Mouse (Mus musculus) heart, embryonic 12.5 days (tissue): ENCODE data around the gene Mrps6. TPM values are rescaled to one million over a fixed set of nuclear protein-coding genes. Genes with fewer than 3 reads are reported as not detected.

ENCODE experiments used
- ATAC-seq: fragments of 200-750 bp; cut with Nextera tagmentation; 2 replicates; pipeline ENCODE4 v1.8.0; 2017; ENCODE audit warnings: moderate TSS enrichment, moderate library complexity; ENCODE audit not compliant: insufficient number of reproducible peaks, low FRiP score
- H3K27ac ChIP-seq: fragments of 300-500 bp; sonication (generic); 2 replicates; pipeline ENCODE4 v1.5.1; 2016; ENCODE audit warnings: mild to moderate bottlenecking, moderate library complexity; ENCODE audit not compliant: poor library complexity, severe bottlenecking
- H3K27me3 ChIP-seq: fragments of 300-500 bp; sonication (generic); replicated peaks from 2 replicates; pipeline ENCODE4 v1.6.1; 2016; ENCODE audit warnings: mild to moderate bottlenecking, moderate library complexity
- H3K36me3 ChIP-seq: fragments of 300-500 bp; sonication (generic); 2 replicates; pipeline ENCODE4 v1.6.1; 2016; ENCODE audit warnings: mild to moderate bottlenecking, moderate library complexity
- H3K4me1 ChIP-seq: fragments of 300-500 bp; sonication (generic); replicated peaks from 2 replicates; pipeline ENCODE4 v1.6.1; 2016; ENCODE audit warnings: mild to moderate bottlenecking
- H3K4me2 ChIP-seq: fragments of 300-500 bp; sonication (generic); 2 replicates; pipeline ENCODE4 v1.6.1; 2016; ENCODE audit warnings: mild to moderate bottlenecking, moderate library complexity
- H3K4me3 ChIP-seq: fragments of 300-500 bp; sonication (generic); 2 replicates; pipeline ENCODE4 v1.5.1; 2016; ENCODE audit warnings: mild to moderate bottlenecking
- H3K9ac ChIP-seq: fragments of 300-500 bp; sonication (generic); 2 replicates; pipeline ENCODE4 v1.6.1; 2016; ENCODE audit warnings: mild to moderate bottlenecking, moderate library complexity
- H3K9me3 ChIP-seq: fragments of 300-500 bp; sonication (generic); replicated peaks from 2 replicates; pipeline ENCODE4 v1.6.1; 2016; ENCODE audit warnings: mild to moderate bottlenecking, moderate library complexity
- WGBS: fragments of 180-500 bp; shearing (Covaris S2); methylation state at CpG from one replicate; pipeline ENCODE4 v1.1.7; 2016; 5-methylcytosine and 5-hydroxymethylcytosine counted together
- polyA plus RNA-seq: library from polyadenylated mRNA; unstranded; fragments of >200 nt; fragmentation: Nextera tagmentation; extraction: Ambion mirVana; gene quantifications from 2 replicates; pipeline ENCODE4 v1.2.1, GENCODE M21; 2016

Gene Mrps6
- polyA plus RNA-seq, 1 experiment from 2014 or later, result 118 TPM

DNA sequence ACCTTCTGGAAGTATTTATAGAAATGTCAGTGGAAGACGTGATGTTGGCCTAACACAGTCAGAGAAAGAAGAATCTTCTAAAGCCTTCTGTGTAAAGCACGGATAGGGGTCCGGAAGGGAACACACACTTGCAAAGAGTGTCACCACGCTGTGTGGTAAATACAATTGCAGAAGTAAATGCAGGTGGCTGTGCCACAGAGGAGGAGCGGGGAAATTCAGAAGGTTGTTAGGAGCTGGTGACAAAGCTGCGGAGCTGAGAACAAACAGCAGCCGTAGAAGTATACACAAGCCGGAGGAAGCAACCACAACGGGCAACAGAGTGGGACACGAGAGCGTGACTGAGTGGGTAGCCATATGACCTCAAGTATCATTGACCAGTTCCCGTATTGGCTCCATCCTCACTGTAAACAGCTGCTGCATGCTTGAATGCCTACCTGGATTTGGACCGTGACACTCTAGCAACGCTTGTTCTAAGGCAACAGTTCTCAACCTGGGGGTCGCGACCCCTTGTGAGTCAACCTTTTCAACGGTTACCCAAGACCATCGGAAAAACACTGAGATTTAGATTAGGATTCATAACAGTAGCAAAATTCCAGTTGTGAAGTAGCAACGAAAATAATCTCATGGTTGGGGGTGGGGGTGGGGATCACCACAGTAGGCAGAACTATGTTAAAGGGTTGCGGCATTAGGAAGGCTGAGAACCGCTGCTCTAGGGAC, 20.0 kb upstream of the Mrps6 start:
- no peak overlapping the region for H3K9ac ChIP-seq
- peaks cover 7% of the 10 kb centered on the region; the same call in 1 of the 2 replicates for H3K9me3 ChIP-seq
- H3K4me3 ChIP-seq, result no peak overlapping the region
- H3K27ac ChIP-seq, result no peak overlapping the region
- H3K4me1 ChIP-seq, result no peaks in the 10 kb centered on the region
- ATAC-seq, result no peak
- 82% methylated on average over 21 of the region's 21 CpGs for WGBS
- no peaks in the 10 kb centered on the region for H3K36me3 ChIP-seq
- no peaks in the 10 kb centered on the region for H3K27me3 ChIP-seq
- no peak overlapping the region for H3K4me2 ChIP-seq

DNA sequence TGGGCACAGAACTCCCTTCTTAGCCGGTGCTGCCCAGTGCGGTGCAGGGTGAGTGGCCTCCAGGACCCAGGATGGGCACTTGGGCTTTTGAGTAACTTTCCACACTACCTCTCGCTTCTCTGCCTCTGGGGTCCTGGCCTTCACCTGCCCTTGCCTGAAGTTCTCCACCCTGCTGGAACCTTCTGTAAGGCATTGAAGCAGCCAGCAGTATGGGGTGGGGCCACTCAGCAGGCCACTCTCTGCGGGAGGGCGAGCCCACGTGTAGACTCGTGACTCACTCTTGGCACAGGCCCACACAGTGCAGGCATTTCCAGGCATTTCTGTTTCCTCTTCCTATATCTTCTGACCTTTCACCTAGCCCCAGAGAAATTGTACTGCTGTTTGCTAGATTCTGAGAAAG, 18.6 kb upstream of the Mrps6 start:
- Histone ChIP-seq H3K36me3 (no peaks in the 10 kb centered on the region), H3K9me3 (peaks cover 7% of the 10 kb centered on the region; the same call in 1 of the 2 replicates), H3K9ac (no peak overlapping the region), H3K4me3 (no peak overlapping the region), H3K4me1 (no peaks in the 10 kb centered on the region), H3K27me3 (no peaks in the 10 kb centered on the region), H3K4me2 (no peak overlapping the region), H3K27ac (no peak overlapping the region)
- ATAC-seq, result no peak
- WGBS, result 73% methylated on average over 7 of the region's 7 CpGs

DNA sequence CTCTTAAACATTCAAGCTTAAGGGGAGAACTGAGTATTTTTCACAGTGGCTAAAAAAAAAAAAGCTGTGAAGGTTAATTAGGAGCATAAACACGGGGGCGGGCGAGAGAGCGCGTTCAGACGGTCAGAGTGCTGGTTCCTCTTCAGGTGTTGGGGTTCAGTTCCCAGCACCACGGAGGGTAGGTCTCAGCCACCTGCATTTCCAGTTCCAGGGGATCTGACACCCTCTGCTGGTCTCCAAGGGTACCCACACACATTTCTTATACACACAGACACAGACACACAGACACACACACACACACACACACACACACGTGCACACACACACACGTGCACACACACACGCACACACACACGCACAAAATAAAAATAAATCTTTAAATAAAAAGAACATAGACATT, 18.1 kb upstream of the Mrps6 start:
- no peak overlapping the region for H3K9ac ChIP-seq
- 93% methylated on average over 11 of the region's 11 CpGs for whole genome bisulfite sequencing
- H3K4me2 ChIP-seq, result no peak overlapping the region

DNA sequence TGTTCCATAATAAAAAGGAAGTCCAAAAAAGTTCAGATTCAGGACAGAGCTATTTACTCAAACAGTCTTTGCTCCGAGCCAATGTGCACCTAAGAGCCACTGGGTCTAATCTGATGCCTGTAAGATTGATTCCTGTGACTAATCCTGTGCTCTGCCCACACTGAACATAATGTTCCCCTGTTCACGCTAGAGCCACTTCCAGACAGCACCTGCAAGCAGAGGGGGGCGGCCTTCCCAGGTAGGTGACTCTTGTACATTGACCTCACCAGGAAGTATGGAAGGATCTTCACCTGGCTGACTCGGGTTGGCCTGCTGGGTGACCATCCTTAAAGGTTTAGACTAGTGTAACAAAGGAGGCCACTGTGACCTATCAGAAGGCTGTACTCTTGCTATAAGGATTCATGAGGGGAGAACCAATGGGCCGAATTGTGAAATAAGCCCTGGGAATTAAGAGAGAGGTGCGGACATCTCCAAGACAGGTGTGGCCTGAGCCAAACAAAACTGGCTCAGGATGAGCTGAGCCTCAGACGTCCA, 6.2 kb upstream of the Mrps6 start:
- no peak overlapping the region for H3K27ac ChIP-seq
- H3K9me3 ChIP-seq, result peaks cover 11% of the 10 kb centered on the region
- H3K4me1 ChIP-seq, result peaks cover 14% of the 10 kb centered on the region
- no peak for ATAC-seq
- 87% methylated on average over 7 of the region's 7 CpGs for WGBS
- no peak overlapping the region for H3K4me3 ChIP-seq
- H3K9ac ChIP-seq, result no peak overlapping the region
- no peaks in the 10 kb centered on the region for H3K27me3 ChIP-seq
- H3K36me3 ChIP-seq, result no peaks in the 10 kb centered on the region
- no peak overlapping the region for H3K4me2 ChIP-seq

More for the DNA sequence above, 18.1 kb upstream of the Mrps6 start:
- no peaks in the 10 kb centered on the region for H3K27me3 ChIP-seq
- no peak for ATAC-seq
- no peaks in the 10 kb centered on the region for H3K36me3 ChIP-seq
- H3K4me1 ChIP-seq, result no peaks in the 10 kb centered on the region
- peaks cover 7% of the 10 kb centered on the region; the same call in 1 of the 2 replicates for H3K9me3 ChIP-seq
- no peak overlapping the region for H3K4me3 ChIP-seq
- H3K27ac ChIP-seq, result no peak overlapping the region

GRCm38 (mm10) chr16:92052569-92052968, 5.5 kb upstream of the Mrps6 start:
- H3K4me3 ChIP-seq, result no peak overlapping the region
- WGBS, result 76% methylated on average over 10 of the region's 10 CpGs
- H3K36me3 ChIP-seq, result no peaks in the 10 kb centered on the region
- H3K9ac ChIP-seq, result no peak overlapping the region
- no peaks in the 10 kb centered on the region for H3K27me3 ChIP-seq
- peaks cover 11% of the 10 kb centered on the region for H3K9me3 ChIP-seq
- peaks cover 17% of the 10 kb centered on the region for H3K4me1 ChIP-seq
- no peak overlapping the region for H3K27ac ChIP-seq
- no peak for ATAC-seq
- no peak overlapping the region for H3K4me2 ChIP-seq

GRCm38 (mm10) chr16:92056711-92057110, 1.4 kb upstream of the Mrps6 start:
- Histone ChIP-seq H3K9me3 (peaks cover 11% of the 10 kb centered on the region), H3K27ac (no peak overlapping the region), H3K9ac (no peak overlapping the region), H3K27me3 (no peaks in the 10 kb centered on the region), H3K4me3 (no peak overlapping the region), H3K4me2 (no peak overlapping the region), H3K36me3 (peaks cover 9% of the 10 kb centered on the region), H3K4me1 (peaks cover 25% of the 10 kb centered on the region)
- ATAC-seq, result no peak
- WGBS, result 4% methylated on average over 2 of the region's 2 CpGs

DNA sequence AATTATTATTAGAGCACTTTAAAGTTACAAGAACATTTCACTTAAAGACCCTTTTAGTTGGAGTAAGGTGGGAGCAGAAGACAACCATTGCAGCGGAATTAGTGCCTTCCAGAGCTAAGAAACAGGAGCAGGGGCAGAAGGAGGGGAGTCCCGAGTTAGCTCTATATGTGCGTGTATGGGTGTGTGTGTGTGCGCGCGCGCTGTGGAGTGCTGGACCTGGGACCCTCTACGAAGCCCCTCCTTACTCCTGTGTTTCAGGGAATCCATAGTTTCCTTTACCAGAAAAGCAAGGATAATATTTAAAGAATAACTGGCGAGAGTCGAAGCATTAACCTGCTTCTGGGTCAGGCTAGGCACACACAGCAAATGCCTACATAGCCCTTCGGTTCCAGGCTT, 616 bp upstream of the Mrps6 start:
- peak overlapping the region; percentile 94 for H3K4me2 ChIP-seq
- peak; percentile 51 for ATAC-seq
- H3K36me3 ChIP-seq, result peaks cover 14% of the 10 kb centered on the region
- H3K4me3 ChIP-seq, result peak overlapping the region; percentile 85
- H3K27me3 ChIP-seq, result no peaks in the 10 kb centered on the region
- peak overlapping the region; percentile 95 for H3K9ac ChIP-seq
- H3K4me1 ChIP-seq, result peaks cover 25% of the 10 kb centered on the region
- H3K27ac ChIP-seq, result peak overlapping the region; percentile 78
- 2% methylated on average over 11 of the region's 11 CpGs for WGBS
- peaks cover 11% of the 10 kb centered on the region for H3K9me3 ChIP-seq

GRCm38 (mm10) chr16:92058644-92059620, 862 bp downstream of the Mrps6 start:
- peak overlapping the region; percentile 94 for H3K4me2 ChIP-seq
- 2% methylated on average over 57 of the region's 63 CpGs for WGBS
- ATAC-seq, result peak; percentile 38

GRCm38 (mm10) chr16:92060213-92060612, 2.1 kb downstream of the Mrps6 start:
- 0 out of 2 replicates have a peak overlapping the region, but pooled peaks have one; percentile 3 for H3K4me3 ChIP-seq
- H3K4me1 ChIP-seq, result peaks cover 29% of the 10 kb centered on the region
- peaks cover 29% of the 10 kb centered on the region for H3K36me3 ChIP-seq
- H3K9ac ChIP-seq, result no peak overlapping the region
- no peak overlapping the region for H3K27ac ChIP-seq
- ATAC-seq, result no peak
- 63% methylated on average over 3 of the region's 3 CpGs for WGBS
- no peak overlapping the region; the same call in 1 of the 2 replicates for H3K4me2 ChIP-seq
- no peaks in the 10 kb centered on the region for H3K27me3 ChIP-seq
- H3K9me3 ChIP-seq, result no peaks in the 10 kb centered on the region

More at GRCm38 (mm10) chr16:92058644-92059620, 862 bp downstream of the Mrps6 start:
- Histone ChIP-seq H3K27me3 (no peaks in the 10 kb centered on the region), H3K36me3 (peaks cover 26% of the 10 kb centered on the region), H3K4me3 (peak overlapping the region; percentile 85), H3K27ac (peak overlapping the region; percentile 78), H3K9me3 (peaks cover 5% of the 10 kb centered on the region), H3K9ac (peak overlapping the region; percentile 95), H3K4me1 (peaks cover 25% of the 10 kb centered on the region)

DNA sequence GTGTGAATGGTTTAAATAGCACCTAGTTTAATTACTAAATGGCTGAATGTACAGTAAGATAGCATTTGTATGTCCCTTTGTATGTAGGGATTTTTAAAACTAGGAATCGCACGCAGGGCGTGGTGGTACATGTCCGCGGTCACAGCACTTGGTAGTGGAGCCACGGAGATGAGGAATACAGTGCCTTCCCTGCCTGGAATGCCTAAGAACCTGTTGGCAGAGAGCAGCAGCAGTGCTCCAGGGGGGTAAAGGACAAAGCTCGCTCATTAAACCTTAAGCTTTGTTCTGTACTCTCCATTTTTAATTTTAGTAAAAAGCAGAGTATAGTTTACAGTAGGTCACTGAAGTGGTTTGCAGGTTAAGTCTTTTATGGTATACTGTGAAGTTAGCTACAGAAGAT, 3.5 kb downstream of the Mrps6 start:
- 95% methylated on average over 7 of the region's 7 CpGs for WGBS
- Histone ChIP-seq H3K9me3 (no peaks in the 10 kb centered on the region), H3K9ac (no peak overlapping the region), H3K36me3 (peaks cover 39% of the 10 kb centered on the region), H3K4me3 (no peak overlapping the region), H3K27ac (no peak overlapping the region), H3K4me2 (no peak overlapping the region), H3K27me3 (no peaks in the 10 kb centered on the region), H3K4me1 (peaks cover 26% of the 10 kb centered on the region)
- ATAC-seq, result no peak

GRCm38 (mm10) chr16:92062832-92063231, 4.8 kb downstream of the Mrps6 start:
- Histone ChIP-seq H3K27me3 (no peaks in the 10 kb centered on the region), H3K27ac (no peak overlapping the region), H3K4me2 (no peak overlapping the region), H3K9ac (no peak overlapping the region), H3K4me3 (no peak overlapping the region), H3K4me1 (peaks cover 23% of the 10 kb centered on the region), H3K9me3 (no peaks in the 10 kb centered on the region), H3K36me3 (peaks cover 49% of the 10 kb centered on the region)
- WGBS, result 91% methylated on average over 1 of the region's 1 CpGs
- ATAC-seq, result no peak
